Mouse (Mus musculus) cerebellum, adult 8-10 months (tissue): ENCODE measurements around the gene Hmcn2.

Experiments
- DNase-seq: peaks from one replicate; pipeline ENCODE4 v3.0.0; 2022

The Hmcn2 gene

GRCm38 (mm10) chr2:31314007-31314465 lies at the start of gene Hmcn2:
Hmcn2 (plus strand) TSS chr2:31314415.
- DNase-seq, result no peak

DNA sequence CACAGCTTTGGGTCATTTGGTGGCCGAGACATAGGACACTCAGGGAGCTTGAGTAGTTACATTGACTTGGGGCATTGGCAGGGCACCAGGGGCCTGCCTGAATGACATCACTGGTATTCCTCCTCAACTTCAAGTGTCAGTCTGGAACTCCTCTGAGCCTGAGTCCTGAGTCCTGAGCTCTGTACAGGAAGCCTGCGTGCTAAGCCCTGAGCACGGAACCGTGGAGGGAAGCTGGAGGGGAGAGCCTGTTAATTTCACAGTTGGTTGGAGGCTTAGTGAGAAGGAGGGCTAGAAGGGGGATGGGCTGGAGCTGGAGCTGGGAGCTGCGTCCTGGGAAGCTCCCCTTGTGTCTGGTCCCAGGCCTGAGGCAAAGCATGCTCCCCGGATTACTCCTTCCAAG lies 46.8 kb upstream of the Hmcn2 start:
- no peak for DNase-seq

DNA sequence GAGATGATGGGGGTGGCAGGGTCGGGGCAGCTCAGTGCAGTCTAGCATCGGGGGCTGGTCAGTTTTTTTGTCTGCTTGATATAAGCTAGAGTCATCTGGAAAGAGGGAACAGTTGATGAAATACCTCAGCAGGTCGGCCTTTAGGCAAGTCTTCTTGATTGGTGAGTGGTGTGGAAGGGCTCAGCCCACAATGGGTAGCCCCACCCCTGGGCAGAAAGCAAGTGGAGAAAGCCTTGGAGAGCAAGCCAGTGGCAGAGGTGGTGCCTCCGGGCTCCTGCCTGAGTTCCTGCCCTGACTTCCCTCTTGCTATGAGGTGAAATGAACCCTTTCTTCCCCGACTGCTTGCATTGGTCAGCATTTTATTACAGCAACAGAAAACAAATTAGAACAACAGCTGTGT lies 45.6 kb upstream of the Hmcn2 start:
- DNase-seq, result no peak

DNA sequence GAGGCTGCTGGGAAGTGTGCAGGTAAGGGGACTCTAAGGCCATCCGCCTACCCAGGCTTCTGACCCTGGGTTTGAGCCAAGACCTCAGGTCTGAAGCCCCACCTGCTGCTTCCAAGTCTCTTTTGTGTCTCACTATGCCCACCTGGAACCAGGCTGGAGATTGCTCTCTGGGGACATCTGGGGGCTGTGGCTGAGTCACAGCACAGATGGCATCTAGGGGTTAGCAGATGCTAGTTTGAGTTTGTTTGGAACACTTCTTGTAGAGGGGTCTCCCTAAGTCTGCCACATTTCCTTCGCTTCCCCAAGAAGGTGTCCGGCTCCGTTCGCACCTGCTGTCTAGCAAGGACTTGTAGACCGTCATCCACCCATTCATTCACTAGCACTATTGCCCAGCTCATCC lies 45.0 kb upstream of the Hmcn2 start:
- DNase-seq, result no peak

- DNase-seq, result no peak
Measured at GRCm38 (mm10) chr2:31269847-31270246, 44.4 kb upstream of the Hmcn2 start.

- no peak for DNase-seq
Measured at GRCm38 (mm10) chr2:31270470-31270869, 43.7 kb upstream of the Hmcn2 start.

- no peak for DNase-seq
Measured at GRCm38 (mm10) chr2:31271071-31271470, 43.1 kb upstream of the Hmcn2 start.

DNA sequence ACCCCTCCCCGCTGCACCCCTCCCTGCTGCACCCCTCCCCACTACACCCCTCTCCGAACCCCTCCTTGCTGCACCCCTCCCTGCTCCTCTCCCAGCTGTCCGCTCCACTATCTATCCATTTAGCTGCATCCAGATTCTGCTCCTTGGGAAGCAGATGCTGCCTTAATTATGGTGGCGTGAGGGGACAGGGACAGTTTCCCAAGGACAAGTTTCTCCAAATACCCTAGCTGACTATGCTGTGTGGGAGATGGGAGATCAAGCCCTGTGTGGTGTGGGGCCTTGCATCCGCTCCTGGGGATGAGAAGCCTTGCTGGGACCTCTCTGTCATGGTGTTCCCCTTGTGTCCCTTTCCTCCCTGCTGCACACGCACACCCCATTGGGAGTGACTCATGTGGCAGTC lies 39.2 kb upstream of the Hmcn2 start:
- no peak for DNase-seq

DNA sequence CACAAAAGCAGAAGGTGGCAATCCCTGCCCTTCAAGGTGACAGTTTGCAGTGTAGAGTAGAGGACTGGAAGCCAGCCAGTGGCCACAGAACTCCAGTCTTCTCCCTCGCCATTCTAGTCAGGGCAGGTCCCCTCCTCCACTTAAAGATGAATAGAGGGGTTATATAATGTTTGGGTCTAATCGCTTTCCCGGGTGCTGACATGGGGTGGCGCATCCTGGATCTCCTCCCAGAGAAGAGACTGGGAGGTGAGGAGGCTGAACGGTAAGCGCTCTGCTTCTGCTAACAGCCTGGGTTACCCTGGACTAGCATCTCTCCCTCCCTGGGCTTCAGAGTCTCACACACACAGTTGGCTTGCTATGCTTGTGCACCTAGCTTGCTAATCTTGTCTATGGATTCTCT lies 36.4 kb upstream of the Hmcn2 start:
- no peak for DNase-seq

DNA sequence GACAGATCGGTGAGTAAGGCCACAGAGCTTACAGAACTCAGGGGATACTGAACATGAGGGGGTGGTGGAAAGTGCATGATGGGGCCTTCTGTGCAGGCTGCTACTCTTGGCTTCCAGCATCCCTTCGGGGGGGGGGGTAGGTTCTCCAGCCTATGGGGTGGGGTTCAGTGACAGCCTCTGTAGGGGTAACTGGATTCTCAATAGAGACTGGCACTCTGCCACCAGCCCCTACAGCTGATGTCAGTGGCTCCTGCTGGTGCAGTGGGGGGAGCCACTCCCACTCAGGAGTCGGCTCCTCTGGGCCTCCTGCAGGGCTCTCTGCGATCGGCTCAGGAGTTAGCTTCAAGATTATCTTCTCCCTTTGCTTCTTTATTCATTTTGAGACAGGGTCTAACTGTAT lies 35.7 kb upstream of the Hmcn2 start:
- DNase-seq, result no peak

DNA sequence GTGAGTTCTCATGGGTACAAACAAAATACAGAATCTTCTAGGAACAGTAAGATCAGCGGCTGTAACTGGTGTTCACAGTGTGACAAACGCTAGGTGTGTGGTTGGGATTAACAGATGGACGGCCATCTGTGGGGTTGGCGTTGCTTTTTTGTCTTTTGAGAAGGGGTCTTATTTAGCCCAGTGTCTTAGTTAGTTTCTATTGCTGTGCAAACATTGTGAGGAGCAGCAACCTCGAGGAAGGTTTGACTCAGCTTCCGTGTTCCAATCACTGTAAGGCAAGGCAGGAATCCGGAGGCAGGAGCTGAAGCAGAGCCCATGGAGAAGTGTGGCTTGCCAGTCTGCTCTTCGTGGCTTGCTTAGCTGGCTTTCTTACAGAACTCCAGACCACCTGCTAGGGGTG lies 33.1 kb upstream of the Hmcn2 start:
- DNase-seq, result no peak

- DNase-seq, result no peak
Measured at GRCm38 (mm10) chr2:31282266-31282665, 31.9 kb upstream of the Hmcn2 start.

- DNase-seq, result no peak
Measured at GRCm38 (mm10) chr2:31282880-31283279, 31.3 kb upstream of the Hmcn2 start.

- no peak for DNase-seq
Measured at GRCm38 (mm10) chr2:31284531-31284930, 29.7 kb upstream of the Hmcn2 start.

- DNase-seq, result peak; percentile 72
Measured at GRCm38 (mm10) chr2:31291421-31291820, 22.8 kb upstream of the Hmcn2 start.

GRCm38 (mm10) chr2:31294985-31295384 lies 19.2 kb upstream of the Hmcn2 start:
- DNase-seq, result peak; percentile 83

DNA sequence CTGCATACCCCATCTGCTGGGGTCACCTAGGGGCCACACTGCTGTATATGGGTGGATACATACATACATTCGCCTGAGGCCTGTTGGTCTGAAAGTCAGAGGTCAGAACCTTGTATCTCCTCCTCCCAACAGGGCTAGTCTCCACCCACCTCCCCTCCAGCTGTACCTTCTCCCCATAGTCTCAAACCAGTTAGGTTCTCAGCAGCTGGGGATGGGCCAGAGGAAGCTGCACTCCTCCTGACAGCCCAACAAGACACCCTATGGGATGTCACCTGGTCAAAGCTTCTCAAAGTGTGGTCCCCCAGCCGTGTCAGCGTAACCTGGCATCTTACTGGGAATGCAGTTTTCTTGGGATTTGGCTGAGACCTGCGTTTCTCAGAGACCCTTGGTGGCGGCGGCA lies 17.8 kb upstream of the Hmcn2 start:
- peak; percentile 10 for DNase-seq

DNA sequence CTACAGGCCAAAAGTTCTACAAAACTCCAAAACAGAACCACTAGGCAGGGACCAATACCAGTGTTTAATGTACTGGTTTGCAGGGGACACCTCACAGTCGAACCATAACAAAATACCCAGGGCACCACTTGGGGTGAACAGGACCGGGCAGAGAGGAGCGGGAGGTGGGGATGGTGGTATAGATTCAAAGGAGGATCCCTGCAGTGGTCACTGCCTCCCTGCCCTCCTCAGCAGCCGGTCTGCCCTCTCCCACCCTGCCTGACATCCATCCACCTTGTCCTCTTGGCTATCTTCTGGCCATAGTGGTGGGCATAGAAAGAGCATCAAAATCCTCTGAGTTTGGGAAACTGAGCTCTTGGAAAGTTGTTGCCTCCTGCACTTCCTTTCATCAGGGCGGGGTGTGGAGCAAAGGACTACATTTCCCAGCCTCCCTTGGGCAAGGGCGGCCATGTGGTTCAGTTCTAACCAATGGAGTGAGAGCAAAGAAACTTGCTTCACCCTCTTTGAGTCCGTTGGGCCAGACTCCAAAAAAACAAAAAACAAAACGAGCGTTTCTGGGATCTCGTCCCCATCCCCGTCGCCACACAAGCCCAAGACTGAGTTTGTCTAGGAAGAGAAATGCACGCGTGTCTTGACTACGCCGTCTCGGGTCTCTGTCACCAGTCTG lies 16.5 kb upstream of the Hmcn2 start:
- peak; percentile 38 for DNase-seq

GRCm38 (mm10) chr2:31298814-31299213 lies 15.4 kb upstream of the Hmcn2 start:
- no peak for DNase-seq

DNA sequence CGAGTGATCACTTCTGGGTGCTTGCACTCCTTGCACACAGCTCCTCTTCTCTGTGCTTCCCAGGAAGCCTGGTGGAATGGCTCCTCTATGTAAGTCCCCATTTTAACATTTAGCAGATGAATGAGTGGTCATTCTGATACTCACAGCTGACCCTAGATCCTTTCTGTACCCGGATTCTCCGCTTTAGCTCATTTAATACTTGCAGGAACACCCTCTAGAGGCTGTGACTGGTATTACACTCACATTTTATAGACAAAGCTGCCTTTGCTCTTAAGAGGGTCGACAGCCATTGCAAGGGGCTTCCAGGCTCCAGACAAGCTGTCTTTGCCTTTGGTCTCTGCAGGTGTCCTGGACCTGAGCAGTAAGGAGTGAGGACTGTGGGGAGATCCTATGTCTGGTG lies 14.9 kb upstream of the Hmcn2 start:
- peak; percentile 39 for DNase-seq

DNA sequence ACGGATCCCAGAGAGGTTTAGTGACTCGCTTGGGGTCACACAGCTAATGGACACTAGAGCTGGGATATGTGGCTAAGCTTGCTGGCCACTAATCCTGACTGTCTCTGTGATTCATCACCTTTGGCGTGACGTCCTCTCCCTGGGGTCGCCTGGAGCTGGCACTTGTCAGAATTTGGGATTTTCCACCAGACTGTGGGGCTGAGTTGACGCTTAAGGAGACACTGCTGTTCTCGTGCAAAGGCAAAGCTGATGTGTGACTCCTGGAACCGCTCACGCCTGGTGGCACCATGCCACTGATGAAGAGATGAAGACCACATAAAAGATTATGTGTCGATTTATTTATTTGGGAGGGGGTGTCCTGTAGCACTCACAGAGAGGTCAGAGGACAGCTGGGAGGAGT lies 14.2 kb upstream of the Hmcn2 start:
- peak; percentile 10 for DNase-seq

DNA sequence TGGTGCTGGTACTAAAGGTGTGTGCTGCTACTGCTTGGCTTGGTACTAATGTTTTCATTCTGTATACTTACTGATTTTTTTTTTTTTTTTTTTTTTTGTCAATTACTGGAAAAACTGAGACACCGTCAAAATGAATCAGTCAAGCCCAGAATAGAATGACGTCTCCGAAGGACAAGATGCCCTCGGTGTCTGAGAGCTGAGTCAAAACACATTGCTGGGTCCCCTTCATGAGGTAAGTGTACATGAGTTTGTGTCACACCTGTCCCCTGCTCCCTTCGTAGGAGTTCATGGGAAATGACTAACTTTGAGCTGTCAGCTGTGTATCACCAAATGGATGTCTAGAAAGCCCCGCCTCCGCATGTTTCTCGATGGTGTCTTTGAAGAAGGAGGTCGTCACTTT lies 11.0 kb upstream of the Hmcn2 start:
- DNase-seq, result no peak

- DNase-seq, result no peak
Measured at GRCm38 (mm10) chr2:31304191-31304590, 10.0 kb upstream of the Hmcn2 start.

DNA sequence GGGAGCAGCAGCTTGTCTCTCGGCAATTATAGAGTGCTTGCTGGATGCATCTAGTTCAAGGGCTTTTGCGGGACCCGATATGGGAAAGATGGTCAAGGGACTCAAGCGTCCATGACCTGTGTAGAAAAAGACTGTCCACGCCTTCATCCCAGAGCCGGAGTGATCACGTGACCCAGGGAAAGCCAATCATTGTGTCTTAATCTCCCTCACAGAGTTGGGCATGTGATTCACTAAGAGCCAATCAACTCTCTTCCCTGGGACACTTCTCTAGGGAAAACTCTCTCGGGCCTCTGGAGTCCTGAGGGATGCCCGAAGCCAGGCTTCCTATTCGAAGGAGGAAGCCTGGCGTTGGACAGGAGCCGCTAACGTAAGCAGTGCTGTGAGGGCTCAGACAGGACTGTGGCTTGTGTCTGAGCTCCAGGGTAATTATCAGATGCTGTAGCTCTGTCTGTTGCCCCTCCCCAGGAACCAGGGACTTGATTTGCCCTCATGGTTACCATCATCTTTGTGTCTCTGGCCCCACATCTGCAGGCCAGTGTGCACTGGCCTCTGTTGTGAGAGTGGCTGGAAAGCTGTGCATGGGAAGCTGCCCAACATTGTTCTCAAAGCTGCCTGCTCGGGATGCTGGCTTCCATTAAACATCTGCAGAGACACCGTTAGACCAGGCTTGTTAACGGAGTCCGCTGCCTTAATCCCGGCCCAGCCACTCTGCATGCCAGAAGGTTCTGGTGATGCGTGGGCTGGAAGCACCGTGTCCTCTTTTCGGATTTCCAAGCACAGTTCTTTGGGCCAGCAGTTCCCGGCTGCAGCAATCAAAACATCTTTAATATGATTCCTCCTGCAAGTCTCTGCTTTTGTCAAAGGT lies 9.2 kb upstream of the Hmcn2 start:
- no peak for DNase-seq
